Mouse (Mus musculus) lung, adult 2 months (tissue): ENCODE measurements around the gene Aip.

Source experiments
- CTCF ChIP-seq: fragments of 200-500 bp; IDR thresholded peaks from 2 replicates; pipeline ENCODE4 v1.5.1; 2011; ENCODE audit warnings: mild to moderate bottlenecking, low read length, control low read depth; ENCODE audit not compliant: insufficient read depth
- POLR2A ChIP-seq: fragments of 200-500 bp; IDR thresholded peaks from 2 replicates; pipeline ENCODE4 v1.6.1; 2011; ENCODE audit warnings: low read depth, mild to moderate bottlenecking, control low read depth, low read length, borderline replicate concordance; ENCODE audit errors: extremely low read depth

- TF ChIP-seq CTCF (no peak), POLR2A (no peak)
Observed at GRCm38 (mm10) chr19:4091383-4091782, 34.3 kb downstream of the Aip start.
